Mouse (Mus musculus) thymus, adult 18-20 months (tissue): Measurements from ENCODE around the gene Abcc3.

Experiments used
- DNase-seq, 2 experiments: peaks; one replicate each; pipeline ENCODE4 v3.0.0; 2022; ENCODE audit warnings: mixed read lengths in 2 of 2

Abcc3 gene

GRCm38 (mm10) chr11:94349839-94350238 is 43.0 kb downstream of the Abcc3 start:
- DNase-seq, result no peak

- DNase-seq, result no peak
Measured at GRCm38 (mm10) chr11:94347063-94347575, 45.7 kb downstream of the Abcc3 start.

DNA sequence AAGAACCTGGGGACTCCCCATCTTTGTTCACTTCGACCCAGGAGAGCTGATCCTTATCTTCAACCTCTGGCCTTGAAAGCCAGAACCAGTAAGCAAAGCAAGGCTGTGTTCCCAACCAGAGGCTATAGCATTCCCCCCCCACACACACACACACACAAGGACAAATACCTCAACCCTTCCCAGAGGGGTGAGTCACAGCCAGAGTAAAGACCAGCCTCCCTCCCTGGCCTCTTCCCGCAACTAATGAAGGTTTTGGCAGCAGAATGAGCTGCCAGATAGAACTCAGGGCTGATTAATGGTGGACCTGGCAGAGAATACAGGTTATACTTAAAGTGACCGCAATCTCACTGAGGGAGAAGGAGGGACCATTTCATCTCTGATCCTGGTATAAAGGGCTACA is 46.2 kb downstream of the Abcc3 start:
- no peak for DNase-seq

DNA sequence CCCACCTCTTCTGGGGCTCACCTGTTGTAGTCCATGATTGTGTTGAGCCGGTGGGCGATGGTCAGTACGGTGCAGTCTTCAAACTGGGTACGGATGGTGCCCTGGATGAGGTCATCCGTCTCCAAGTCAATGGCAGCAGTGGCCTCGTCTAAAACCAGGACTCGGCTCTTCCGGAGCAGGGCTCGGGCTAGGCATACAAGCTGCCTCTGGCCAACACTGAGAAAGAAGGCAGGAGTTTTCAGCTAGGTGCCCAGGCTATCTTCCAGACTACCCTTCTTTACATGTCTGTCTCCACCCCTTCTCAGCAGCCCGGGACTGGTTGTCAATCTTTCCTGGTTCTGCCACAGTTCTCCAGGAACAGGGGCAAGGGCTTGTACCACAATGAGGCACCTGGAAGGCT is 46.9 kb downstream of the Abcc3 start:
- no peak for DNase-seq

DNA sequence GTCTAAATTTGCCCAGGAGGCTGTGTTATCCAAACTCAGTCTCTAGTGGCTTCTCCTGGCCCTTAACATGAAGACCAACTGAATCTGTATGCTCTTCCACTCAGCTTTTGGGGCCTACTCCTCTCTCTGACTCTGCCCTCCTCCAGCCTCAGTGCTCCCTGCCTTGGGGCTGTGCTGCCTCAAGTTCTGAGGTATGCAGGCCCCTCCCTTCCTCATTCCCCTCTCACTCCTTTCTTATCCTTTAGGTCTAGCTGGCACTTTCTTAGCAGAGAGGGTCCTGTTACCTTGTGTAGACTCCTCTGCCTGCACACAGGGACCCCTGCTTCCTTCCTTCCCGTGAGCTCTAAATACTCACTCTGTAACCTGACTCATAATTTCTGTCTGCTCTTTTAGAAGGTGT is 48.3 kb downstream of the Abcc3 start:
- no peak for DNase-seq

DNA sequence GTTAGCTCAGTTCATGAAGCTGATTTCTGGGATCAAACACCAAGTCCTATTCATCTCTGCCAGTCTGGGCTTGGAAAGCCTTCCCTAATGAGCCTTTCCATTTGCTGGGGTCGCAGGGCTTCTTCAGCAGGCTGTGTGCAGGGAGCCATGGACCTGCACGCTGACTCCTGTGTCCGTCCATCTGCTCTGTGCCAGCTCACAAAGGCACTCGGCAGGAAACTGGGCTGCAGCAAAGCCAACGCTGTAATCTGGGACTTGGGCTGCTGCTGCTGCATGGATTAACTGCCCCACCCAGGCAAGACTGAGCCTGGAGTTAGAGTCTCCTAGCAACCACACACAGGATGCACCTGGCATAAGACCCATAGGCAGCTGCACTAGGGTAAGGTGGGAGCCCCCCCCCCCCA is 48.8 kb downstream of the Abcc3 start:
- DNase-seq, result no peak

DNA sequence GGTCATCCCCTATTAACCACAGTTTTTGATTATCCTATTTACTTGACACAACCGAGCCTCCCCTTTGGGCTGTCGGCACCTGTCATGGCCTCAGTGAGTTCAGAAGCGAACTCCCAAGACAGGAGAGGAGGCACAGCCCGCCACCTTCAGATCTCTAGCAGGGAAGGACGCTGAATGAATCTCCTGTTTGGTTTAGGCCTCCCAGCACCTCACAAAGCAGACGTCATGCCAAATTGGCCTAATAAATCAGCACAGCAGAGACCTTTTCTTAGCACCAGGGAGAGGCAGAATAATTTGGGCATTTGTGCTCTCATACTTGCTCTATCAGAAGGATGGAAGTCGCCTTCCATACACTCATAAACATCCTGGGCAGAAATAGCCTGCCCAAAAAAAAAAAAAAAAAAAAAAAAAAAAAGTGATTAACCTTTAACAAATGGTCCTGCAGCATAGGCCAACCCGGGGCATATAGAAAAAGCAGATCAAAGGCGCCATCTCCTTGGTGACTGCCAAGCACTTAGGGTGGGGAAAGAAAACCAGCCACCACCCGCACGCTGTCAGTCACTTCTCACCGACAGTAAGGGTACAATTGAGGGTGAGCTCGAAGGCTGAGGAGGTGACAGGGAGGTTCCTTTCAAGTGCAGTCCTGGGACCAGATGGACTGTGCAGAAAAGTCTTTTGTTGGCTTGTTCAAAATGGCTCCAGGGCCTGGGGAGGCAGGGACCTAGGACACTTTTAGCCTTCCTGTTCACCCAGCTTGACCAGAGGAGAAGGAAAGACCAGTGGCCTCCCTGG is 50.5 kb downstream of the Abcc3 start:
- DNase-seq, result no peak

DNA sequence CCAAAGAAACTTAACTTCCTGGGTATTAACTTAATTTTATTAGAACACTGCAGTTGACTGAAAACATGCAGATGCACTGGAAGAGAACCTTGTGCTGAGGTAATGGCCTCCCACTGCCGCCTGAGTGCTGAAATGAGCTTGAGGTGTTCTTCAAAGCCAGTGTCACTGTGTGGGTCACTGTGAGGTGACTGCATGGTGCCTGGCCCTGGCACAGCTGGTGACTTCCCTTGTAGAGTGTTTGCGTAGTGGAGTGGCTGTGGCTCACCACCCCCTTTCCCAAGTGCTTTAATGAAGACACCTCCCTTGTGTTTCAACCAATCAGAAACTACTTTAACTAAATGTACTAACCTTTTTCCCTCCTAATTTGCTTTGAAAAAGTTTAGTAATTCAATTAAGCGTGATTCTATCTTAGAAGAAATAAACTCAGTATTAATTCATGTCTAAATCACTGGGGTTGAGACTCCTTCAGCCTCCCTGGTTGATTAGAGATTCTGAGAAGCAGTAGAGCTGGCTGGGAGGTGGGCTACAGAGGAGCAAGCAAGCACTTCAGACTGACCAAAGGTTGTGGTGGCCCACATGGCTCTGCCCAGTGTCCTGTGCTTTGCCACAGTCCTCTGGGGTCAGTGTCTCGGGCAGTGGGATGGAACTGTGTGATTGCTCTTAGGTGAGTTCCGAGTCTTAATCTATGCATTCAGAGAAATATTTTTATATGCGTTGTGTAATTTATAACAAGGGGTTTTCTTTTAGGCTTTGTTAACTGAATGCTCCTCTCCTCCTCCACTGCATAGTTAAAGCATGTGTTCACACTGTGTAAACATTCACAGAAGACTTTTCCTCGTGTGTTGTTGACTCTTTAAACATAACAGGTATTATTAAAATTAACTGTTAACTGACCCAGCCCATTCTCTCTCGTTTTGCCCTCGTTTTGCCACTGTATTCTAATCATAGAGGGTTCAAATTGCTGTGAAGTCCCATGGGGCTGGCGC is 51.6 kb downstream of the Abcc3 start:
- DNase-seq, result no peak

DNA sequence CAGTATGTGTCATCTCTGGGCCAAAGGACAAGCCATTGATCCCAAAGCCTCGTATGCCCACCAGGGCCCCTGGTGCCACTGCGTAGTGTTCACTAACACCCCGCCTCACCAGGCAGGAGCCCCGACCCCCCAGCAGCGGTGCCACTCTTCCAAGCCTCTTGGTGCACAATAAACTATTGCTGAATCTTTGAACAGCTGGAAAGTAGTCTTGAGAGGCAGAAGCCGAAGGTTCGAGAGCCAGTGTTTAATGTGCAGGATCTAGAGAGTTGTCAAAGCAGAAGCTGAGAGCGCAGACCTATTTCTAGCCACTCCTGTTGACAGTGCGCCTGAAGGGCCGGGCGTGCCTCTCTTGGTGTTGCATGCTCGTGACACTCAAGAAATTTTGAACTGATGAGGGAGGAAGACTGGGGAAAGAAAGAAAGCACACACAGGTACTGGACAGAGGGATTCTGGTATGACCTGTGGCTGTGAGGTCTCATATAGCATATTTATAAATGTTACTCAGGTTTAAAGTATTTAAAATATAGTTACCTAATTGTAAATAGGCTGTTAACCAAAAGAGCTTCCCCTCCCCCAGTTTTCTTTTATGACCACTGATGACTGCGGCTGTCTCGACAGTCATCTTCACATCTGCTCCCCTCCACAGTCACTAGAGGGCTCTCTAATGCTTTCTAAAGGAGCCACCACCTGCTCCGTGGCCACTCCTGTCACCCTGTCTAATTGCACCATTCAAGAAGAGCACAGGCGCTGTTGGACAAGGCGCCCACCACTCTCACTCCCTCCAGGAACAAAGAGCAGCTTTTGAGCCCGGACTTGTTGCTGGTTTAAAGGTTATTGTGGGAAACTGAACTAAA is 52.8 kb downstream of the Abcc3 start:
- DNase-seq, result no peak

- no peak for DNase-seq
Measured at GRCm38 (mm10) chr11:94338347-94338746, 54.5 kb downstream of the Abcc3 start.

DNA sequence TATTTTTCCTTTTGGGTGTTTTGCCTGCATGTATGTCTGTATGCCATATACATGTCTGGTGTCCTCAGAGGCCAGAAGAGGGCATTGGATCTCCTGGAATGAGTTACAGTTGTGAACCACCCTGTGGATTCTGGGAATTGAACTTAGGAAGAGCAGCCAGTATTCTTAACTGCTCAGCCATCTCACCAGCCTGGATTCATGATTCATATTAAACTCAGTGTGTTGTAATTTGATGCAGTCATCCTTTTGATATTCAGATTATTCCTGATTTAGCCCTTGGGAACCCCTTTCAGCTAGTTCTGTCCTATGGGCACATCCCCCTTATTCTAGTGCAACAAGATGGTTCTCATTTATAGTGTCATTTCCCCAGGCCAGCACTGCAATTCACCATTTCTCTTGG is 56.2 kb downstream of the Abcc3 start:
- no peak for DNase-seq

DNA sequence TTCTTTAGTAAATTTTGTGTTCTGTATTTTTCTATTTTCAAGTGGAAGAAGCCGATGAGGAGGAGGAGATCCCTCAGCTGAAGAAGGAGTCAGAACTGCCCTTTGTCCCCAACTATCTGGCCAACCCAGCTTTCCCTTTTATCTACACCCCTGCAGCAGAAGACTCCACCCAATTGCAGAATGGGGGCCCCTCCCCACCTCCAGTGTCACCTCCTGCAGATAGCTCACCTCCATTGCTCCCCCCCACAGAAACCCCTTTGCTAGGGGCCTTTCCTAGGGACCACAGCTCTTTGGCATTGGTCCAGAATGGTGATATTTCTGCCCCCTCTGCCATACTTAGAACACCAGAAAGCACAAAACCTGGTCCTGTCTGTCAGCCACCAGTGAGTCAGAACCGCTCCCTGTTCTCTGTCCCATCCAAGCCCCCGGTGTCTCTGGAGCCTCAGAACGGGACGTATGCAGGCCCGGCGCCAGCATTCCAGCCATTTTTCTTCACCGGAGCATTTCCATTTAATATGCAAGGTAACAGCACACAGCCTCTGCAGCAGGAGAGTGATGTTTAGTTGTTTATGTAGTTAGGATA is 58.3 kb downstream of the Abcc3 start:
- no peak for DNase-seq

DNA sequence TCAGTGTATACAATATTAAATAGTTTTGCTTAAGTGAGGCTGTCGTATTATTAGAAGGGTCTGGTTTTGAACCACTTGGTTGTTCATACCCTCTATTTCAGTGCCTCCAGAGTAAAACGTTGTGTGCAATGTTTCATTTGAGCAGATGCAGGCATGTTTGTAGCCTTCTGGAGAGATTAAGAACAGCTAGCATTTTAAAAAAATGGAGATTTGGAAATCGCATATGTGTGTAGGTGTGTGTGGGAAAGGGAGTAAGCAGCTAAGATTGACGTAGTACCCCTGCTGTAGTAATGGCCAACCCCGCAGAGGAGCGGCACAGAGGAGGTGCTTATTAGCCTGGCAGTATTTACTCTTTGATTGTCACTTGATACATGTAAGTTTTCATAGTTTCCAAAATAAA is 60.1 kb downstream of the Abcc3 start:
- DNase-seq, result no peak

- DNase-seq, result no peak
Measured at GRCm38 (mm10) chr11:94330211-94330610, 62.6 kb downstream of the Abcc3 start.

- DNase-seq, result no peak
Measured at GRCm38 (mm10) chr11:94329270-94329891, 63.4 kb downstream of the Abcc3 start.

- no peak for DNase-seq
Measured at GRCm38 (mm10) chr11:94328644-94329025, 64.2 kb downstream of the Abcc3 start.

- DNase-seq, result peak; percentile 70 to 72
Measured at GRCm38 (mm10) chr11:94327693-94328643, 64.8 kb downstream of the Abcc3 start, which contains the start of gene Ankrd40. TSS of gene Ankrd40 (plus strand) at chr11:94328001.

- no peak for DNase-seq
Measured at GRCm38 (mm10) chr11:94326961-94327411, 65.8 kb downstream of the Abcc3 start.

DNA sequence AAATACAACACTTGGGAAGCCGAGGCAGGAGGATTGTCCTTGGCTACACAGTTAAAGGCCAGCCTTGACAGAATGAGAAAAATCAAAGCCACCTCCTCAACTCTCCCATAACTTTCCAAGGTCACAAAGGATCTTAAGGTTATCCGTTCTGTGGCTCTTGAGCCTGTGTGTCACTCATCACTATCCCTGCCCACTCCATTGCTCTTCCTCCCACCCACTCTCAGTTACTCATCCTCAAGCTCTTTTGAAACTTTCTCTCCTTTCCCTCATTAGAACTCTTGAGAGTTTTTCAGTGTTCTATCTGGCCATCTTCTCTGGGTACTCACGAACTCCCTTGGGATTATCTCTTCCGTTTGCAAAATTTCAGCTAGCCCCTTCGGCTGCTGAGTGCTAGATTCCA is 68.2 kb downstream of the Abcc3 start:
- no peak for DNase-seq

- no peak for DNase-seq
Measured at GRCm38 (mm10) chr11:94323271-94323925, 69.4 kb downstream of the Abcc3 start.
